16 mouse cellular contexts compared by ENCODE assay signal in genomic region chr19:15199692-15200091, GRCm38 (mm10).
"Had no signal": no experiment of that assay in that cellular context is flagged by ENCODE, and none has a peak within 500 bp of the region (broad histone marks: within the 10 kb centered on the region; RNA-seq: fewer than 3 reads in every experiment).

No protein-coding gene starts in this region.

- H3K9ac ChIP-seq: liver, embryonic 15.5 days; midbrain, embryonic 15.5 days had no signal

- H3K4me3 ChIP-seq: left cerebral cortex, adult 2 months; limb, embryonic 10.5 days; liver, embryonic 15.5 days; megakaryocyte, embryonic 14.5 days; midbrain, embryonic 15.5 days had no signal

- H3K27me3 ChIP-seq: liver, embryonic 15.5 days; megakaryocyte, embryonic 14.5 days; midbrain, embryonic 15.5 days had no signal

- DNase-seq: kidney, adult 11 months; kidney, adult 9 months; kidney, postnatal 36 days; lung, adult 2 months; right cerebral cortex, postnatal 14 days; thymus, postnatal 4 days had no signal

- H3K27ac ChIP-seq: kidney, postnatal 0 days; left cerebral cortex, adult 2 months; limb, embryonic 10.5 days; liver, embryonic 15.5 days; macrophage; midbrain, embryonic 15.5 days had no signal

- ATAC-seq: lung, postnatal 0 days; midbrain, embryonic 15.5 days had no signal

- H3K4me2 ChIP-seq: liver, embryonic 11.5 days; liver, embryonic 15.5 days; midbrain, embryonic 11.5 days; midbrain, embryonic 15.5 days had no signal

- H3K36me3 ChIP-seq: limb, embryonic 10.5 days; liver, embryonic 15.5 days; midbrain, embryonic 15.5 days had no signal

- H3K9me3 ChIP-seq: limb, embryonic 10.5 days; liver, embryonic 15.5 days; midbrain, embryonic 15.5 days had no signal

- H3K4me1 ChIP-seq: liver, embryonic 15.5 days; megakaryocyte, embryonic 14.5 days had no signal
